Mouse (Mus musculus): ENCODE data around the gene Slc35f5.

Gene Slc35f5

DNA sequence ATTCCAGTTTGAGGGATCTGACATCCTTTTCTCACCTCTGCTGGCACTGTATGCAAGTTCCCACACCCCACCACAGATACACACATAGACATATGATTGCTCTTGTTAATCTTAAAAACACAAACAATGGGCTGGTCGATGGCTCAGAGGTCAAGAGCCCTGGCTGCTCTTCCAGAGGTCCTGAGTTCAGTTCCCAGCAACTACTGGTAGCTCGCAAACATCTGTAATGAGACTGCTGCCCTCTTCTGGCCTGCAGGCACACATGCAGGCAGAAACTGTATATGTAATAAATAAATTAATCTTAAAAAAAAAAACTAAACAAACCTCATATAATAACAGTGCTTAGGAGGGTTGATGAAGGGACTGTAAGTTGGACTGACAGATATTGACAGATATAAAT, 13.8 kb downstream of the Slc35f5 start:
- DNase-seq (ENCODE audit: low read depth, low spot score) = peak; percentile 27

GRCm38 (mm10) chr1:125575458-125576114, 15.2 kb downstream of the Slc35f5 start:
- peak; percentile 69 for DNase-seq (ENCODE audit: low read depth, low spot score)

- DNase-seq (ENCODE audit: low read depth, low spot score) = peak; percentile 36
Measured at GRCm38 (mm10) chr1:125576965-125577364, 16.6 kb downstream of the Slc35f5 start.

DNA sequence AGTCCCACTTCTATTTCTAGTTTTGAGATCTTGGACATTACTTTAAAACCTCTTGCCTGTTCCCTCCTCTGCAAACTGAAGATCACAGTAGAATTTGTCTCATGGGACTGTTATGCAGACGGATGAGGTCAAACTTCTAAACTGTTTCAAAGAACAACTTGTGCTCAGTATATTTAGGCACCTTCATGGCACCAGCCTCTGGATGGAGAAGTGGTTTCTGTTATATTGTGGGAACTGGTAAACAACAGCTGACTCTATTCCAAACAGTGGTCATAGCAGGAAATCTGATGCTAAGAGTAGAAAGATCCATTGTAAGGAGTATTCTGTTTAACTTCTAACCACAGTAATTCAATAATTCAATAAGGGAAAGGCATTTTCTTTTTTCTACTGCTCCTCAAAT, 17.7 kb downstream of the Slc35f5 start:
- no peak for DNase-seq (ENCODE audit: low read depth, low spot score)

GRCm38 (mm10) chr1:125581134-125581533, 20.7 kb downstream of the Slc35f5 start:
- no peak for DNase-seq (ENCODE audit: low read depth, low spot score)

DNA sequence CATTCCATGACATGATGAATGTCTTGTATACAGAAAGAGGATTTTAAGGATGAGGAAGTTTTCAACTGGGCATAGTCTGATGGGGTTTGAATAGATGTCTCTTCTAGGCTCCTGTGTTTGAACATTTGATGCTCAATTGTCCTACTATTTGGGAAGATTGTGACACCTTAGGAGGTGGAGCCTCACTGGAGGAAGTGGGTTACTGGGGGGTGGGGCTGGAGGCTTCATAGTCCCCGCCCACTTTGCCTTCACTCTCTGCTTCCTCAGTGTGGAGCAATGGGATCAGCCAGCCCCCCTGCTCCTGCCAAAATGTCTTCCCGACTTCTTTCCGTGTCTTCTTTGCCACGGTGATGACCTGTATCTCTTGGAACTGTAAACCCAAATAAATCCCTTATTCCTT, 43.2 kb downstream of the Slc35f5 start:
- no peak for DNase-seq (ENCODE audit: low read depth, low spot score)

- peak; percentile 86 for DNase-seq (ENCODE audit: low read depth, low spot score)
Measured at GRCm38 (mm10) chr1:125607087-125607803, 46.9 kb downstream of the Slc35f5 start.

DNA sequence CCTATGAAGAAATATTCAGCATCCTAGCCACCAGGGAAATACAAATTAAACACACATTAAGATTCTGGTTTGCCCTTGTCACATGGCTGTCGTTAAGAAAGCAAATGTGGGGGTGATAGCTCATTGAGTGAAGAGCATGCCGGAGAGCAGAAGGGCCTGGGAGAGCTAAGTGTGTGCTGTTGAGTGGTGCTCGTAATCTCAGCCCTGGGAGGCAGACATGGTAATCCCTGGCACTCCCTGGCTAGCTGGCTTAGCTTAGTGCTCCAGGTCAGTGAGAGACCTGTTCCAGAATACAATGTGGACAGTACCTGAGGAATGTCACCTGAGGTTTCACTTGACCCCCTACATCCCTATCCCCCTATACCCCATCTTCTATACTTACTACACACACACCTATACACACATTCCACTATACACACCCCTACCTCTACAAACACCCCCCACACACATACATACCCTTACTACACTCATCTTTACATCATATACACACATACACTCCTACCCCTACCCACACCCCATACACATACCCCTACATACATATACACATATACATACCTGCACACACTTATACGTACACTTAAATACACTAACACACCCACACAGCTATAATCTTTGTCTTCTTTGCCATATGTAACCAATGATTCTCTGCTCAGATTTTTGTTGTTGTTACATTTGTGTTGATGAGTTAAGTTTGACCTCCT, 64.1 kb downstream of the Slc35f5 start:
- no peak for DNase-seq (ENCODE audit: low read depth, low spot score)

GRCm38 (mm10) chr1:125639501-125640253, 79.3 kb downstream of the Slc35f5 start:
- DNase-seq (ENCODE audit: low read depth, low spot score) = peak; percentile 23

- peak; percentile 29 for DNase-seq (ENCODE audit: low read depth, low spot score)
Measured at GRCm38 (mm10) chr1:125643643-125644042, 83.2 kb downstream of the Slc35f5 start.
